Mouse (Mus musculus) stomach, embryonic 16.5 days (tissue): ENCODE measurements around the gene Col8a1. TPM values are rescaled to one million over a fixed set of nuclear protein-coding genes. Genes with fewer than 3 reads are reported as not detected.

Experiments
- ATAC-seq: fragments of 200-750 bp; cut with Nextera tagmentation; 2 replicates; pipeline ENCODE4 v1.8.0; 2017; ENCODE audit warnings: moderate number of reproducible peaks, moderate TSS enrichment; ENCODE audit not compliant: insufficient read depth, low FRiP score
- H3K27ac ChIP-seq: fragments of 300-500 bp; sonication (generic); 2 replicates; pipeline ENCODE4 v1.5.1; 2014; ENCODE audit warnings: low read length
- H3K27me3 ChIP-seq: fragments of 300-500 bp; sonication (generic); 2 replicates; pipeline ENCODE4 v1.6.1; 2014; ENCODE audit warnings: low read length, control low read depth, mixed read lengths; ENCODE audit not compliant: control insufficient read depth, insufficient read depth
- H3K36me3 ChIP-seq: fragments of 300-500 bp; sonication (generic); 2 replicates; pipeline ENCODE4 v1.6.1; 2014; ENCODE audit warnings: low read length; ENCODE audit not compliant: control insufficient read depth, insufficient read depth
- H3K4me1 ChIP-seq: fragments of 300-500 bp; sonication (generic); 2 replicates; pipeline ENCODE4 v1.6.1; 2014; ENCODE audit warnings: low read length, control low read depth, mixed read lengths; ENCODE audit not compliant: control insufficient read depth, insufficient read depth
- H3K4me2 ChIP-seq: fragments of 300-500 bp; sonication (generic); 2 replicates; pipeline ENCODE4 v1.6.1; 2014; ENCODE audit warnings: low read depth, low read length, mixed read lengths
- H3K4me3 ChIP-seq: fragments of 300-500 bp; sonication (generic); replicated peaks from 2 replicates; pipeline ENCODE4 v1.5.1; 2014; ENCODE audit warnings: mild to moderate bottlenecking, low read length
- H3K9ac ChIP-seq: fragments of 300-500 bp; sonication (generic); 2 replicates; pipeline ENCODE4 v1.6.1; 2014; ENCODE audit warnings: low read length
- H3K9me3 ChIP-seq: fragments of 300-500 bp; sonication (generic); replicated peaks from 2 replicates; pipeline ENCODE4 v1.6.1; 2016; ENCODE audit warnings: low read length, control low read depth; ENCODE audit not compliant: control insufficient read depth
- whole genome bisulfite sequencing: fragments of 180-500 bp; shearing (Covaris S2); extraction: QIAGEN DNeasy Blood & Tissue Kit; methylation state at CpG from one replicate; pipeline ENCODE4 v1.1.7; 2014; 5-methylcytosine and 5-hydroxymethylcytosine counted together
- polyA plus RNA-seq: library from polyadenylated mRNA; unstranded; fragments of >200 nt; fragmentation: Nextera tagmentation; extraction: Ambion mirVana; gene quantifications from 2 replicates; pipeline ENCODE4 v1.2.1, GENCODE M21; 2015

Gene Col8a1
- polyA plus RNA-seq, 1 experiment from 2014 or later = 15.8 TPM

GRCm38 (mm10) chr16:57698733-57699132 is 55.8 kb downstream of the Col8a1 start:
- 85% methylated on average over 5 of the region's 5 CpGs for WGBS
- Histone ChIP-seq H3K4me1 (no peaks in the 10 kb centered on the region), H3K4me2 (no peak overlapping the region), H3K4me3 (no peak overlapping the region), H3K9me3 (no peaks in the 10 kb centered on the region), H3K27ac (no peak overlapping the region), H3K27me3 (no peaks in the 10 kb centered on the region), H3K36me3 (no peaks in the 10 kb centered on the region), H3K9ac (no peak overlapping the region)
- no peak for ATAC-seq

- H3K9ac ChIP-seq = no peak overlapping the region
- no peaks in the 10 kb centered on the region for H3K27me3 ChIP-seq
- 68% methylated on average over 1 of the region's 1 CpGs for WGBS
- no peaks in the 10 kb centered on the region for H3K4me1 ChIP-seq
- H3K9me3 ChIP-seq = no peaks in the 10 kb centered on the region
- H3K4me2 ChIP-seq = no peak overlapping the region
- H3K27ac ChIP-seq = no peak overlapping the region
- ATAC-seq = no peak
- no peak overlapping the region for H3K4me3 ChIP-seq
- H3K36me3 ChIP-seq = no peaks in the 10 kb centered on the region
These were observed 59.8 kb downstream of the Col8a1 start for GRCm38 (mm10) chr16:57694694-57695093.

- WGBS = 81% methylated on average over 2 of the region's 2 CpGs
- Histone ChIP-seq H3K4me3 (no peak overlapping the region), H3K4me1 (no peaks in the 10 kb centered on the region), H3K9ac (no peak overlapping the region), H3K9me3 (no peaks in the 10 kb centered on the region), H3K27ac (no peak overlapping the region), H3K27me3 (no peaks in the 10 kb centered on the region), H3K4me2 (no peak overlapping the region), H3K36me3 (no peaks in the 10 kb centered on the region)
- ATAC-seq = no peak
These were observed 60.5 kb downstream of the Col8a1 start for GRCm38 (mm10) chr16:57693906-57694522.

- no peaks in the 10 kb centered on the region for H3K27me3 ChIP-seq
- no peak overlapping the region for H3K9ac ChIP-seq
- no peak overlapping the region for H3K27ac ChIP-seq
- 43% methylated on average over 5 of the region's 5 CpGs for WGBS
- 0 out of 2 replicates have a peak overlapping the region, but pooled peaks have one; percentile 15 for H3K4me2 ChIP-seq
- no peaks in the 10 kb centered on the region for H3K36me3 ChIP-seq
- no peak overlapping the region for H3K4me3 ChIP-seq
- H3K9me3 ChIP-seq = no peaks in the 10 kb centered on the region
- peak; percentile 76; the same call in 1 of the 2 replicates for ATAC-seq
- peaks cover 3% of the 10 kb centered on the region; the same call in 1 of the 2 replicates for H3K4me1 ChIP-seq
These were observed 68.6 kb downstream of the Col8a1 start for GRCm38 (mm10) chr16:57685790-57686399.

- 54% methylated on average over 2 of the region's 2 CpGs for whole genome bisulfite sequencing
- Histone ChIP-seq H3K9ac (no peak overlapping the region), H3K4me3 (no peak overlapping the region), H3K4me1 (no peaks in the 10 kb centered on the region), H3K27ac (no peak overlapping the region), H3K9me3 (no peaks in the 10 kb centered on the region), H3K36me3 (no peaks in the 10 kb centered on the region), H3K4me2 (no peak overlapping the region), H3K27me3 (no peaks in the 10 kb centered on the region)
- ATAC-seq = no peak
These were observed 82.3 kb downstream of the Col8a1 start for GRCm38 (mm10) chr16:57672251-57672650.

GRCm38 (mm10) chr16:57671637-57672036 is 82.9 kb downstream of the Col8a1 start:
- Histone ChIP-seq H3K4me2 (no peak overlapping the region), H3K4me1 (no peaks in the 10 kb centered on the region), H3K9me3 (no peaks in the 10 kb centered on the region), H3K27ac (no peak overlapping the region), H3K36me3 (no peaks in the 10 kb centered on the region), H3K9ac (no peak overlapping the region), H3K4me3 (no peak overlapping the region), H3K27me3 (no peaks in the 10 kb centered on the region)
- ATAC-seq = no peak
- 58% methylated on average over 2 of the region's 2 CpGs for WGBS

- Histone ChIP-seq H3K4me2 (no peak overlapping the region), H3K27ac (no peak overlapping the region), H3K36me3 (no peaks in the 10 kb centered on the region), H3K4me3 (no peak overlapping the region), H3K4me1 (no peaks in the 10 kb centered on the region), H3K9ac (no peak overlapping the region), H3K27me3 (no peaks in the 10 kb centered on the region), H3K9me3 (no peaks in the 10 kb centered on the region)
- no peak for ATAC-seq
- WGBS = 15% methylated on average over 3 of the region's 3 CpGs
These were observed 85.2 kb downstream of the Col8a1 start for GRCm38 (mm10) chr16:57669348-57669747.

- WGBS = 31% methylated on average over 3 of the region's 3 CpGs
- H3K4me2 ChIP-seq = no peak overlapping the region
These were observed 91.9 kb downstream of the Col8a1 start for GRCm38 (mm10) chr16:57662661-57663060.

GRCm38 (mm10) chr16:57649888-57650287 is 104.6 kb downstream of the Col8a1 start:
- Histone ChIP-seq H3K9me3 (no peaks in the 10 kb centered on the region), H3K36me3 (no peaks in the 10 kb centered on the region), H3K4me3 (no peak overlapping the region), H3K4me1 (no peaks in the 10 kb centered on the region), H3K9ac (no peak overlapping the region), H3K4me2 (no peak overlapping the region), H3K27ac (no peak overlapping the region), H3K27me3 (no peaks in the 10 kb centered on the region)
- 33% methylated on average over 2 of the region's 2 CpGs for WGBS
- ATAC-seq = peak; percentile 40; the same call in 1 of the 2 replicates

More at GRCm38 (mm10) chr16:57662661-57663060, 91.9 kb downstream of the Col8a1 start:
- Histone ChIP-seq H3K27me3 (no peaks in the 10 kb centered on the region), H3K9ac (no peak overlapping the region), H3K9me3 (no peaks in the 10 kb centered on the region), H3K27ac (no peak overlapping the region), H3K36me3 (no peaks in the 10 kb centered on the region), H3K4me3 (no peak overlapping the region), H3K4me1 (no peaks in the 10 kb centered on the region)
- no peak for ATAC-seq
